ENCODE assay signal across 8 mouse cellular contexts in genomic region chr2:84742451-84743283, GRCm38 (mm10). TPM values are rescaled to one million over a fixed set of nuclear protein-coding genes. Genes with fewer than 3 reads are reported as not detected.
DNase-seq lines count a peak whose midpoint lies in the region; ATAC-seq and TF ChIP-seq lines count a peak whose summit lies in the region.

No protein-coding gene starts in this region.

- H3K4me3 ChIP-seq in G1E (ENCODE audit: low read depth, low read length) = peak overlapping the region; percentile 62; the same call in 1 of the 2 replicates
- peak overlapping the region; percentile 82 for H3K4me3 ChIP-seq in embryonic facial prominence, embryonic 12.5 days
- peak overlapping the region; percentile 87 for H3K4me3 ChIP-seq in hindbrain, embryonic 12.5 days
- H3K4me3 ChIP-seq in liver, embryonic 15.5 days (replicated peaks) = peak overlapping the region; percentile 69
- peak overlapping the region; percentile 79 for H3K4me3 ChIP-seq in neural tube, embryonic 12.5 days

- H3K4me1 ChIP-seq in G1E (ENCODE audit: insufficient read depth, low read depth, low read length) = peaks cover 33% of the 10 kb centered on the region
- peaks cover 51% of the 10 kb centered on the region for H3K4me1 ChIP-seq in embryonic facial prominence, embryonic 12.5 days
- H3K4me1 ChIP-seq in hindbrain, embryonic 12.5 days = peaks cover 55% of the 10 kb centered on the region
- peaks cover 78% of the 10 kb centered on the region for H3K4me1 ChIP-seq in liver, embryonic 15.5 days (replicated peaks)
- peaks cover 51% of the 10 kb centered on the region for H3K4me1 ChIP-seq in neural tube, embryonic 12.5 days

- no peaks in the 10 kb centered on the region for H3K9me3 ChIP-seq in G1E (replicated peaks)
- no peaks in the 10 kb centered on the region for H3K9me3 ChIP-seq in embryonic facial prominence, embryonic 12.5 days
- no peaks in the 10 kb centered on the region for H3K9me3 ChIP-seq in hindbrain, embryonic 12.5 days (replicated peaks)
- no peaks in the 10 kb centered on the region for H3K9me3 ChIP-seq in liver, embryonic 15.5 days (replicated peaks)
- no peaks in the 10 kb centered on the region for H3K9me3 ChIP-seq in neural tube, embryonic 12.5 days

- no peak for ATAC-seq in G1E (ENCODE audit: extremely low read depth, insufficient number of reproducible peaks, low FRiP score, poor library complexity, severe bottlenecking)
- peak; percentile 82 for ATAC-seq in embryonic facial prominence, embryonic 12.5 days (ENCODE audit: insufficient number of reproducible peaks, insufficient read depth, low FRiP score, low TSS enrichment)
- peak; percentile 86 for ATAC-seq in hindbrain, embryonic 12.5 days (ENCODE audit: low FRiP score)
- ATAC-seq in liver, embryonic 15.5 days (ENCODE audit: insufficient read depth) = peak; percentile 14
- peak; percentile 87 for ATAC-seq in neural tube, embryonic 12.5 days (ENCODE audit: low FRiP score, low read depth)

- intact Hi-C loops in gastrocnemius, postnatal 36 days (cut with DNase I) = no loop called here

- H3K4me2 ChIP-seq in embryonic facial prominence, embryonic 12.5 days (replicated peaks) = peak overlapping the region; percentile 97
- H3K4me2 ChIP-seq in hindbrain, embryonic 12.5 days (replicated peaks) = peak overlapping the region; percentile 89
- peak overlapping the region; percentile 85 for H3K4me2 ChIP-seq in liver, embryonic 15.5 days
- H3K4me2 ChIP-seq in neural tube, embryonic 12.5 days (replicated peaks) = peak overlapping the region; percentile 74

- no peaks in the 10 kb centered on the region for H3K36me3 ChIP-seq in G1E (replicated peaks)
- H3K36me3 ChIP-seq in embryonic facial prominence, embryonic 12.5 days = peaks cover 14% of the 10 kb centered on the region; the same call in 1 of the 2 replicates
- H3K36me3 ChIP-seq in hindbrain, embryonic 12.5 days = no peaks in the 10 kb centered on the region; the same call in 1 of the 2 replicates
- H3K36me3 ChIP-seq in liver, embryonic 15.5 days (replicated peaks) = peaks cover 40% of the 10 kb centered on the region
- H3K36me3 ChIP-seq in neural tube, embryonic 12.5 days = peaks cover 12% of the 10 kb centered on the region; the same call in 1 of the 2 replicates

- peak overlapping the region; percentile 100 for H3K27ac ChIP-seq in embryonic facial prominence, embryonic 12.5 days
- peak overlapping the region; percentile 99 for H3K27ac ChIP-seq in hindbrain, embryonic 12.5 days
- H3K27ac ChIP-seq in liver, embryonic 15.5 days (replicated peaks) = peak overlapping the region; percentile 85
- peak overlapping the region; percentile 94 for H3K27ac ChIP-seq in neural tube, embryonic 12.5 days

- H3K9ac ChIP-seq in embryonic facial prominence, embryonic 12.5 days = peak overlapping the region; percentile 98
- peak overlapping the region; percentile 99 for H3K9ac ChIP-seq in hindbrain, embryonic 12.5 days
- H3K9ac ChIP-seq in liver, embryonic 15.5 days = peak overlapping the region; percentile 83
- peak overlapping the region; percentile 92 for H3K9ac ChIP-seq in neural tube, embryonic 12.5 days

- DNase-seq in heart, adult 11 months = peak; percentile 93
- DNase-seq in heart, adult 8-10 months (ENCODE audit: low spot score) = no peak
- no peak for DNase-seq in G1E (ENCODE audit: low spot score)
- DNase-seq in gastrocnemius, postnatal 36 days = no peak

- peaks cover 86% of the 10 kb centered on the region for H3K27me3 ChIP-seq in G1E (ENCODE audit: insufficient read depth, low read length)
- no peaks in the 10 kb centered on the region for H3K27me3 ChIP-seq in embryonic facial prominence, embryonic 12.5 days
- H3K27me3 ChIP-seq in hindbrain, embryonic 12.5 days = no peaks in the 10 kb centered on the region
- H3K27me3 ChIP-seq in liver, embryonic 15.5 days = peaks cover 53% of the 10 kb centered on the region
- no peaks in the 10 kb centered on the region for H3K27me3 ChIP-seq in neural tube, embryonic 12.5 days (replicated peaks)

- TF ChIP-seq CTCF in G1E (IDR thresholded peaks at IDR 0.05; ENCODE audit: low read depth, low read length) = no peak

- under 1% methylated on average over 24 of the region's 26 CpGs for WGBS in embryonic facial prominence, embryonic 12.5 days
- under 1% methylated on average over 26 of the region's 26 CpGs for WGBS in hindbrain, embryonic 12.5 days
- WGBS in liver, embryonic 15.5 days (ENCODE audit: insufficient replicate concordance) = 9% methylated on average over 25 of the region's 26 CpGs
- under 1% methylated on average over 24 of the region's 26 CpGs for WGBS in neural tube, embryonic 12.5 days

RNA-seq across cellular contexts. Expression of gene Gm19426, which starts 0.8 kb away (rescaled TPM):
- 1 to 10 TPM; 1.2 to 1.8 (median 1.4) TPM for total RNA-seq in heart, adult 8-10 months (2022)
- total RNA-seq in G1E (2014; fragmentation: Nextera tagmentation) = not detected in 2 replicates
- not detected in 2 replicates for total RNA-seq in G1E (2017)
- not detected in 2 replicates for polyA plus RNA-seq in G1E (2012)
- 13.0 and 13.9 TPM in 2 replicates for polyA plus RNA-seq in embryonic facial prominence, embryonic 12.5 days (2016; fragmentation: Nextera tagmentation; extraction: Ambion mirVana)
- polyA plus RNA-seq in hindbrain, embryonic 12.5 days (2016; fragmentation: Nextera tagmentation; extraction: Ambion mirVana) = 9.7 and 10.9 TPM in 2 replicates
- 1.4 and 1.5 TPM in 2 replicates for polyA plus RNA-seq in liver, embryonic 15.5 days (2015; fragmentation: Nextera tagmentation; extraction: Ambion mirVana)
- polyA plus RNA-seq in neural tube, embryonic 12.5 days (2016; fragmentation: Nextera tagmentation; extraction: Ambion mirVana) = 7.8 and 9.0 TPM in 2 replicates
- total RNA-seq in gastrocnemius, postnatal 36 days (2021) = under 1 TPM in 1 of 2 experiments, not detected in 1; 0.51 TPM

RNA-seq across cellular contexts. Expression of gene Ypel4, which starts 8.8 kb away (rescaled TPM):
- under 1 TPM; 0.46 to 0.84 (median 0.50) TPM for total RNA-seq in heart, adult 8-10 months (2022)
- total RNA-seq in G1E (2014; fragmentation: Nextera tagmentation) = 13.1 TPM in 1 of 2 replicates, not detected in the other
- 0.29 and 0.44 TPM in 2 replicates for total RNA-seq in G1E (2017)
- 0.07 and 0.16 TPM in 2 replicates for polyA plus RNA-seq in G1E (2012)
- 12.3 and 13.7 TPM in 2 replicates for polyA plus RNA-seq in embryonic facial prominence, embryonic 12.5 days (2016; fragmentation: Nextera tagmentation; extraction: Ambion mirVana)
- 21.0 and 22.4 TPM in 2 replicates for polyA plus RNA-seq in hindbrain, embryonic 12.5 days (2016; fragmentation: Nextera tagmentation; extraction: Ambion mirVana)
- polyA plus RNA-seq in liver, embryonic 15.5 days (2015; fragmentation: Nextera tagmentation; extraction: Ambion mirVana) = 66.9 and 75.7 TPM in 2 replicates
- 20.5 and 21.4 TPM in 2 replicates for polyA plus RNA-seq in neural tube, embryonic 12.5 days (2016; fragmentation: Nextera tagmentation; extraction: Ambion mirVana)
- total RNA-seq in gastrocnemius, postnatal 36 days (2021) = under 1 TPM; 0.35 to 0.61 TPM

RNA-seq across cellular contexts. Expression of gene Clp1, which starts 15.5 kb away (rescaled TPM):
- 1 to 10 TPM; 4.0 to 6.5 (median 4.6) TPM for total RNA-seq in heart, adult 8-10 months (2022)
- total RNA-seq in G1E (2014; fragmentation: Nextera tagmentation) (30.0 and 30.7 TPM in 2 replicates), G1E (2017) (44.7 and 51.0 TPM in 2 replicates)
- 0.98 and 1.1 TPM in 2 replicates for polyA plus RNA-seq in G1E (2012)
- 41.9 and 43.8 TPM in 2 replicates for polyA plus RNA-seq in embryonic facial prominence, embryonic 12.5 days (2016; fragmentation: Nextera tagmentation; extraction: Ambion mirVana)
- 35.0 and 37.0 TPM in 2 replicates for polyA plus RNA-seq in hindbrain, embryonic 12.5 days (2016; fragmentation: Nextera tagmentation; extraction: Ambion mirVana)
- 53.9 and 59.7 TPM in 2 replicates for polyA plus RNA-seq in liver, embryonic 15.5 days (2015; fragmentation: Nextera tagmentation; extraction: Ambion mirVana)
- polyA plus RNA-seq in neural tube, embryonic 12.5 days (2016; fragmentation: Nextera tagmentation; extraction: Ambion mirVana) = 36.4 and 37.1 TPM in 2 replicates
- 1 to 10 TPM; 2.8 to 3.6 TPM for total RNA-seq in gastrocnemius, postnatal 36 days (2021)

RNA-seq across cellular contexts. Expression of gene Zdhhc5, which starts 27.7 kb away (rescaled TPM):
- total RNA-seq in heart, adult 8-10 months (2022) = 10 to 100 TPM; 59.4 to 67.2 (median 63.7) TPM
- total RNA-seq in G1E (2014; fragmentation: Nextera tagmentation) (61.0 and 70.6 TPM in 2 replicates), G1E (2017) (32.6 and 38.0 TPM in 2 replicates)
- 30.7 and 32.5 TPM in 2 replicates for polyA plus RNA-seq in G1E (2012)
- 31.2 and 33.9 TPM in 2 replicates for polyA plus RNA-seq in embryonic facial prominence, embryonic 12.5 days (2016; fragmentation: Nextera tagmentation; extraction: Ambion mirVana)
- polyA plus RNA-seq in hindbrain, embryonic 12.5 days (2016; fragmentation: Nextera tagmentation; extraction: Ambion mirVana) = 30.0 and 33.8 TPM in 2 replicates
- polyA plus RNA-seq in liver, embryonic 15.5 days (2015; fragmentation: Nextera tagmentation; extraction: Ambion mirVana) = 17.3 and 18.4 TPM in 2 replicates
- 24.3 and 27.1 TPM in 2 replicates for polyA plus RNA-seq in neural tube, embryonic 12.5 days (2016; fragmentation: Nextera tagmentation; extraction: Ambion mirVana)
- 10 to 100 TPM; 57.5 to 62.2 TPM for total RNA-seq in gastrocnemius, postnatal 36 days (2021)

RNA-seq across cellular contexts. Expression of gene Serping1, which starts 32.6 kb away (rescaled TPM):
- 10 to 100 TPM; 58.4 to 76.5 (median 69.2) TPM for total RNA-seq in heart, adult 8-10 months (2022)
- total RNA-seq in G1E (2014; fragmentation: Nextera tagmentation) (not detected in 2 replicates), G1E (2017) (not detected in 2 replicates)
- polyA plus RNA-seq in G1E (2012) = not detected in 2 replicates
- polyA plus RNA-seq in embryonic facial prominence, embryonic 12.5 days (2016; fragmentation: Nextera tagmentation; extraction: Ambion mirVana) = 24.7 and 24.9 TPM in 2 replicates
- polyA plus RNA-seq in hindbrain, embryonic 12.5 days (2016; fragmentation: Nextera tagmentation; extraction: Ambion mirVana) = 35.4 and 43.2 TPM in 2 replicates
- 84.2 and 102 TPM in 2 replicates for polyA plus RNA-seq in liver, embryonic 15.5 days (2015; fragmentation: Nextera tagmentation; extraction: Ambion mirVana)
- polyA plus RNA-seq in neural tube, embryonic 12.5 days (2016; fragmentation: Nextera tagmentation; extraction: Ambion mirVana) = 33.8 and 34.5 TPM in 2 replicates
- 10 to 100 TPM; 44.8 to 46.5 TPM for total RNA-seq in gastrocnemius, postnatal 36 days (2021)

Comparison
In these comparisons a context has a peak if more than half of its experiments do, and no peak if none do; other contexts are left out.
1. RNA of gene Ypel4, which starts 8.8 kb away (polyA plus RNA-seq): 66.9 to 75.7 TPM in liver, embryonic 15.5 days, 20.5 to 21.4 TPM in neural tube, embryonic 12.5 days, 21.0 to 22.4 TPM in hindbrain, embryonic 12.5 days and 12.3 to 13.7 TPM in embryonic facial prominence, embryonic 12.5 days; 0.07 to 0.16 TPM in G1E; every median in the first group is over 10 times any median in the second.
2. RNA of gene Clp1, which starts 15.5 kb away (polyA plus RNA-seq): 53.9 to 59.7 TPM in liver, embryonic 15.5 days, 41.9 to 43.8 TPM in embryonic facial prominence, embryonic 12.5 days, 36.4 to 37.1 TPM in neural tube, embryonic 12.5 days and 35.0 to 37.0 TPM in hindbrain, embryonic 12.5 days; 0.98 to 1.1 TPM in G1E; every median in the first group is over 10 times any median in the second.
3. Peak in every context shown above with its lines, with median percentiles within 50 percentile points of each other: H3K4me3 ChIP-seq, H3K27ac ChIP-seq, H3K4me2 ChIP-seq and H3K9ac ChIP-seq.